Mouse (Mus musculus) lung, adult 10 weeks (tissue): ENCODE results near the gene Ankrd49. TPM values are rescaled to one million over a fixed set of nuclear protein-coding genes. Genes with fewer than 3 reads are reported as not detected.

Source experiments
- polyA plus RNA-seq: library from polyadenylated mRNA; stranded (reverse); fragments of 350-450 nt; fragmentation: Illumina TruSeq; extraction: RNeasy Lipid Tissue Mini Kit (QIAGEN cat#74804); gene quantifications from one replicate; pipeline ENCODE4 v1.2.3, GENCODE M21; 2014; ENCODE audit warnings: low read depth, low replicate concordance; ENCODE audit not compliant: insufficient read depth

The Ankrd49 gene
- polyA plus RNA-seq: 4.6 TPM

GRCm38 (mm10) chr9:14784039-14785002 lies at the start of gene Ankrd49, which contains the start of gene Mre11a:
Gene Ankrd49, minus strand, starts transcription at chr9:14784856.
Gene Mre11a, plus strand, starts transcription at chr9:14784654.

DNA sequence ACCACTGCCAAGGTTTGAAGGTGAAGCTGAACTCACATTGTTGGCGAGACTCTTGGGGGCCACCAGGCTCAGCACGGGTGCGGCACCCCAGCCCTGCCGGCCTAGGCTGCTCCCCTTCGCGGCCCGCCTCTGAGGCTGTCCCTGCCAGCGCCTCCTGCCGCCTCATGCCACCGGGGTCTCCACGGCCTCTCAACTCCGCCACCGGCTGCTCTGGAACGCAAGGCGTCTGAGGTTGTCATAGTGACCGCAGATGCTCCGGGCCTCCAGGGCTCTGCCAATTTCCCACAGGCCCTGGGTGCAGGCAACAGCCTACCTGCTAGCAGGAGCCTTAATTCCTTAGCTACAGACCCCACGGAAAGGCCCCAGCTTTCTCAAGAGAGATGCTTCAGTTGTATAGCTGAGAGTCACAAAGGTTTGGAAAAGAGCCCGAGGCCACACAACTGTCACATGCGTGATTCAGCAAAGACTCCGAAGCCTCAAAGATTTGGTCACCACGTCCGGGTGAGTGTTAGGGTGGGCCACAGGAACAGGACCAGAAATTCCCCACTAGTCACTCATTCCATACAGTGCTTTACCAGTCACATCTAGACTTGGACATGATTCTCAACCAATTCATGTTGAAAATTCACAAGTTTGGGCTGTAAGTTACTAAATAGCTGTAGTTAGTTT lies 13.7 kb downstream of the Ankrd49 start, which contains the start of gene 1700012B09Rik:
Gene 1700012B09Rik (minus strand): TSS at position 228 of the 669 bp plus-strand sequence.

DNA sequence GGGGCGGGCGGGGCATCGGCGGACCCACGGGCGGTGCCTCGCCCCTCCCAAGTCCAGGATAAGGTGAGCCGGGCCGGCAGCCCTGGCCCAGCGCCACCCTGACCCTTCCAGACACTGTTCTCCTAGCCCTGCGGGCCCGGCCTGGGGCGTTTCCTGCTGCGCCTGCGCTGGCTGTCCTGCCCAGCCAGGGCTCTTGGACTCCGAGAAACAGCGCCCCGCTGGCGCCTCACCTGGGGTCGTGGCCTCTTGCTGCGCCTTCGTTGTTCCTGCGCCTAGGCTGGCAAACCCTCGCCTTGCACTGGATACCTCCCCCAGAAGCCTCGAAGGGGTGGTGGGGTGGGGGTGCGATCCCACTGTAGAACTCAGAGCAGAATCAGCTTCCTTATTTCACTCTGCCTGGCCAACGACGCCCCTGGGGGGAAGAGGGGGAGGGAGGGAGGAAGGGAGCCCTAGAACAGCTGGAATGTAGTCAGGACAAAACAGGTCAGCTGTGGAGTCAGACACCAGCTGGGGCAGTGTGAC lies 32.6 kb downstream of the Ankrd49 start, which contains the start of gene Fut4:
Gene Fut4 (minus strand): TSS at position 393 of the 522 bp plus-strand sequence.

GRCm38 (mm10) chr9:14740151-14740924 lies 44.3 kb downstream of the Ankrd49 start, which contains the start of gene Piwil4:
Gene Piwil4, minus strand, starts transcription at chr9:14740733.

Other genes with a start within 250 kb of the Ankrd49 start
- 11.1 TPM for gene Amotl1, start 139.8 kb downstream of the Ankrd49 start, polyA plus RNA-seq
- gene Piwil4, start 44.1 kb downstream of the Ankrd49 start, polyA plus RNA-seq: 3.1 TPM
- 2.2 TPM for gene Fut4, start 32.5 kb downstream of the Ankrd49 start, polyA plus RNA-seq
- 8.4 TPM for gene 1700012B09Rik, start 13.8 kb downstream of the Ankrd49 start, polyA plus RNA-seq
- 4.5 TPM for gene Mre11a, start 202 bp downstream of the Ankrd49 start, polyA plus RNA-seq
- gene Gpr83, start 75.4 kb upstream of the Ankrd49 start, polyA plus RNA-seq: 0.07 TPM
- gene Izumo1r, start 119.1 kb upstream of the Ankrd49 start, polyA plus RNA-seq: 0.45 TPM